Mouse (Mus musculus): ENCODE measurements around the gene Tmem98. TPM values are rescaled to one million over a fixed set of nuclear protein-coding genes. Genes with fewer than 3 reads are reported as not detected.

Gene Tmem98
- polyA plus RNA-seq, 1 experiment from 2014 or later: 20.1 TPM

DNA sequence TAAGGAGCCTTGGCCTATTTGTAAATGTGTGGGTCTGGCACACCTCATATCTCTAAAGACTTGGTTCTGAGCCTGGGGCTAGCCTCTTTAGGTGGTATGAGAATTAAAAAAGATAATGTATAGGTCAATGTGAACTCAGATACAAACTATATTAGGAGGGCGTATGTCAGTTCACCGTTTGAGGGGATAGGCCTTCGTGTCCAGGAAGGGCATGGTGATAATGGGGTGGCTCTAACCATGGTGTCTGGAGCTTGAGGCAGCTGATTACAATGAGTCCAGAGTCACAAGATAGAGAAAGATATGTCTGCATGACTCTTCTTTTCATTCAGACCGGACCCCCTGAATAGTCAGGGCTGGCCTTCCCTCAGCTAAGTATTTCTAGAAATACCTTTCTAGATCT lies 15.7 kb upstream of the Tmem98 start:
- no peaks in the 10 kb centered on the region for H3K36me3 ChIP-seq
- peaks cover 3% of the 10 kb centered on the region; the same call in 1 of the 2 replicates for H3K27me3 ChIP-seq (replicated peaks)
- no peaks in the 10 kb centered on the region for H3K9me3 ChIP-seq (replicated peaks)
- peaks cover 36% of the 10 kb centered on the region for H3K4me1 ChIP-seq
- H3K4me3 ChIP-seq: no peak overlapping the region
- 44% methylated on average over 4 of the region's 4 CpGs for WGBS (ENCODE audit: insufficient replicate concordance)
- peak; percentile 58; the same call in 1 of the 2 replicates for ATAC-seq
- no peak overlapping the region for H3K27ac ChIP-seq
- H3K9ac ChIP-seq: no peak overlapping the region
- H3K4me2 ChIP-seq: no peak overlapping the region

GRCm38 (mm10) chr11:80795431-80795830 lies 14.5 kb upstream of the Tmem98 start:
- Histone ChIP-seq H3K4me3 (no peak overlapping the region), H3K27me3 (replicated peaks) (peaks cover 6% of the 10 kb centered on the region; the same call in 1 of the 2 replicates), H3K27ac (no peak overlapping the region), H3K36me3 (no peaks in the 10 kb centered on the region), H3K4me2 (no peak overlapping the region), H3K9ac (no peak overlapping the region), H3K4me1 (peaks cover 25% of the 10 kb centered on the region), H3K9me3 (replicated peaks) (no peaks in the 10 kb centered on the region)
- ATAC-seq: no peak
- WGBS (ENCODE audit: insufficient replicate concordance): 67% methylated on average over 8 of the region's 8 CpGs

DNA sequence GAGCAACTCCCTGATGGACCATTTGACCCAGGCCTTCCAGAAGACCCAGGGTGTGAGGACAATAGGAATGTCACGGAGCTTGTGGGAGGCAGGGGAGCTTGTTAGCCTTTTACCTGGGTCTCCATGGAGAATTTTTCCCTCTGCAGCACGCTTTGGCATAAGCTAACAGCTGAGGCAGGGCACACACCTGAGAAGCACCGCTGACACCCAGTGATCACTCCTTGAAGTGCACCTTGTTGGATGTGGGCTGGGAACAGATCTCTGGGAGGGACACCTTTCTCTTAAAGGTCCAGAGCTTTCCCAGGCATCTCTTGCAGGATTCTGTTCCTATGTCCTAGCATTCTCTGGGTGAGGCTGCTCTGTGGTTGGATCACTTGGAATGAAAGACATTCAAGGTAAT lies 10.0 kb upstream of the Tmem98 start:
- Histone ChIP-seq H3K36me3 (no peaks in the 10 kb centered on the region), H3K27me3 (replicated peaks) (peaks cover 12% of the 10 kb centered on the region; the same call in 1 of the 2 replicates), H3K27ac (no peak overlapping the region), H3K4me2 (no peak overlapping the region), H3K9ac (no peak overlapping the region), H3K4me1 (no peaks in the 10 kb centered on the region), H3K4me3 (no peak overlapping the region), H3K9me3 (replicated peaks) (0 out of 2 replicates have a peak, but pooled peaks cover under 1% of the 10 kb centered on the region)
- 35% methylated on average over 3 of the region's 3 CpGs for WGBS (ENCODE audit: insufficient replicate concordance)
- no peak for ATAC-seq

DNA sequence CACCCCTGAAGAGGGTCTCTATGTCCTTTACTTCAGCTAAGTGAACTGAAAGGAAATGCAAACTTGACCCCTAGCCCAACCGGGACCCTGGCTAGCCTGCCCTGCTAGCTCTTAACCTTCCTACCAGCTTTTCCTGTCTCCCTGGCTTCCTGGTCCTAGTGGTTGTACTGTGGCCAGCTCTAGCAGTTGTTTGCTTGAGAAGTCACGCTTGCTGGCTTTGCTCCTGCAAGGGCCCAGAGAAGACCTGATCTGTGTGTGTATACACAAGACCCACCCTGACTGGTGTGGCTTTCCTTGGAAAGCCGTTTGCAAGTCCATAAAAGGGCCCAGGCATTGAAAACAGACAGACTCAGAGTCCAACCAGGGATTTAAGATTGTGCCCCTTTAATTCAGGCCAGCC lies 7.3 kb upstream of the Tmem98 start:
- no peak for ATAC-seq
- H3K27ac ChIP-seq: no peak overlapping the region
- H3K9me3 ChIP-seq (replicated peaks): 0 out of 2 replicates have a peak, but pooled peaks cover 3% of the 10 kb centered on the region
- no peaks in the 10 kb centered on the region for H3K36me3 ChIP-seq
- peaks cover 17% of the 10 kb centered on the region; the same call in 1 of the 2 replicates for H3K27me3 ChIP-seq (replicated peaks)
- no peak overlapping the region for H3K4me2 ChIP-seq
- no peak overlapping the region for H3K9ac ChIP-seq
- no peaks in the 10 kb centered on the region for H3K4me1 ChIP-seq
- H3K4me3 ChIP-seq: no peak overlapping the region
- WGBS (ENCODE audit: insufficient replicate concordance): 42% methylated on average over 3 of the region's 3 CpGs

- Histone ChIP-seq H3K27me3 (replicated peaks) (peaks cover 51% of the 10 kb centered on the region), H3K27ac (no peak overlapping the region), H3K4me1 (peaks cover 20% of the 10 kb centered on the region; the same call in 1 of the 2 replicates), H3K9me3 (replicated peaks) (0 out of 2 replicates have a peak, but pooled peaks cover 3% of the 10 kb centered on the region), H3K4me3 (no peak overlapping the region), H3K36me3 (no peaks in the 10 kb centered on the region), H3K9ac (no peak overlapping the region), H3K4me2 (no peak overlapping the region)
- peak; percentile 35; the same call in 1 of the 2 replicates for ATAC-seq
- 55% methylated on average over 6 of the region's 6 CpGs for WGBS (ENCODE audit: insufficient replicate concordance)
These were observed 1.4 kb upstream of the Tmem98 start for GRCm38 (mm10) chr11:80808551-80809070.

GRCm38 (mm10) chr11:80809666-80809992 lies 346 bp upstream of the Tmem98 start:
- peaks cover 51% of the 10 kb centered on the region for H3K27me3 ChIP-seq (replicated peaks)
- H3K4me2 ChIP-seq: peak overlapping the region; percentile 72
- 61% methylated on average over 5 of the region's 6 CpGs for WGBS (ENCODE audit: insufficient replicate concordance)
- H3K4me1 ChIP-seq: peaks cover 20% of the 10 kb centered on the region; the same call in 1 of the 2 replicates
- peak overlapping the region; percentile 57 for H3K4me3 ChIP-seq
- ATAC-seq: no peak
- H3K9ac ChIP-seq: peak overlapping the region; percentile 69; the same call in 1 of the 2 replicates
- no peaks in the 10 kb centered on the region; the same call in 1 of the 2 replicates for H3K36me3 ChIP-seq
- 0 out of 2 replicates have a peak, but pooled peaks cover 3% of the 10 kb centered on the region for H3K9me3 ChIP-seq (replicated peaks)
- peak overlapping the region; percentile 17; the same call in 1 of the 2 replicates for H3K27ac ChIP-seq

- Histone ChIP-seq H3K4me1 (peaks cover 20% of the 10 kb centered on the region; the same call in 1 of the 2 replicates), H3K27me3 (replicated peaks) (peaks cover 51% of the 10 kb centered on the region), H3K4me2 (peak overlapping the region; percentile 72), H3K9me3 (replicated peaks) (no peaks in the 10 kb centered on the region), H3K36me3 (no peaks in the 10 kb centered on the region; the same call in 1 of the 2 replicates), H3K9ac (no peak overlapping the region), H3K4me3 (peak overlapping the region; percentile 57), H3K27ac (no peak overlapping the region)
- 28% methylated on average over 5 of the region's 5 CpGs for WGBS (ENCODE audit: insufficient replicate concordance)
- no peak for ATAC-seq
These were observed 1.2 kb downstream of the Tmem98 start for GRCm38 (mm10) chr11:80811156-80811555.

DNA sequence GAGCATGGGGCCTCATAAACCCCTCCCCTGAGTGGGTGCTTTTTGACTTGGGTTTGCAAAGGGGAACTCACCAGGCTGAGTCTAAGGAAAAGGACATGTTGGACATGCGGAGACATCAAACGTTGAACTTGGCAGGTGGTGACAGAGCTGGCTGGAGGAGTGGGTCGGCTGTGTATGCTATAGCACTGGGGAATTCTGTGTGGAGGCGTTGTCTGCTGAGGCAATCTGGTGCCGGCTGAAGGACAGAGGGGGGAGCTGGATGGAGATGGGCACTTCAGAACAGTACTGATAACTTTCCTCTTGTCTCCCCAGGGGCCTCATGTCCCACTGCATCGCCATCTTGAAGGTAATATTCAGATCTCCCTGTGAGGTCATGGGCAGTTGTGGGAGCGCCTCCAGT lies 5.4 kb downstream of the Tmem98 start:
- Histone ChIP-seq H3K36me3 (no peaks in the 10 kb centered on the region; the same call in 1 of the 2 replicates), H3K27ac (no peak overlapping the region), H3K4me2 (no peak overlapping the region), H3K9ac (no peak overlapping the region), H3K4me3 (no peak overlapping the region), H3K27me3 (replicated peaks) (peaks cover 28% of the 10 kb centered on the region), H3K4me1 (peaks cover 12% of the 10 kb centered on the region), H3K9me3 (replicated peaks) (no peaks in the 10 kb centered on the region)
- WGBS (ENCODE audit: insufficient replicate concordance): 68% methylated on average over 7 of the region's 7 CpGs
- ATAC-seq: no peak

GRCm38 (mm10) chr11:80818060-80818697 lies 8.2 kb downstream of the Tmem98 start:
- H3K9ac ChIP-seq: 0 out of 2 replicates have a peak overlapping the region, but pooled peaks have one; percentile 9
- H3K36me3 ChIP-seq: no peaks in the 10 kb centered on the region; the same call in 1 of the 2 replicates
- H3K9me3 ChIP-seq (replicated peaks): no peaks in the 10 kb centered on the region
- ATAC-seq: peak; percentile 64
- H3K4me1 ChIP-seq: peaks cover 23% of the 10 kb centered on the region
- H3K4me2 ChIP-seq: peak overlapping the region; percentile 48
- peaks cover 4% of the 10 kb centered on the region; the same call in 1 of the 2 replicates for H3K27me3 ChIP-seq (replicated peaks)
- H3K4me3 ChIP-seq: no peak overlapping the region
- H3K27ac ChIP-seq: no peak overlapping the region
- 34% methylated on average over 11 of the region's 11 CpGs for WGBS (ENCODE audit: insufficient replicate concordance)

- WGBS (ENCODE audit: insufficient replicate concordance): 71% methylated on average over 3 of the region's 3 CpGs
- ATAC-seq: no peak
- no peaks in the 10 kb centered on the region for H3K36me3 ChIP-seq
These were observed 10.1 kb downstream of the Tmem98 start for GRCm38 (mm10) chr11:80820085-80820484.

DNA sequence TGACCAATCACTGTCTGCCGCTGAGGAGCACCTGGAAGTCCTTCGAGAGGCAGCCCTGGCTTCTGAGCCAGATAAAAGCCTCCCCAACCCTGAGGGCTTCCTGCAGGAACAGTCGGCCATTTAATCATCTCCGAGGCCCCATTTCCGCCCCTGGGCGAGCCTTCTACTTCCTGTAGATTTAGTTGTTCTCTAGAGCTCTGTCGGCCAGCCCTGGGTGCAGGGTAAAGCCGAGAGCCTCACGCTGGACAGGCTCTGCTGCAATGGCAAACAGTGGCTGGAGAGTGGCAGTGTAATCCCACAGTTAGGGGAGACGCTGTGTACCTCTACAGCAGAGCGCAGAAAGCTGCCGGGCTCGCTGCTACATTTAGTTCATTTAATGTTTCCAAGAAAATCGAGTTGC lies 11.3 kb downstream of the Tmem98 start:
- Histone ChIP-seq H3K9ac (no peak overlapping the region), H3K4me3 (0 out of 2 replicates have a peak overlapping the region, but pooled peaks have one; percentile 16), H3K27ac (no peak overlapping the region), H3K27me3 (replicated peaks) (0 out of 2 replicates have a peak, but pooled peaks cover 4% of the 10 kb centered on the region), H3K36me3 (no peaks in the 10 kb centered on the region), H3K4me2 (peak overlapping the region; percentile 52), H3K4me1 (peaks cover 23% of the 10 kb centered on the region), H3K9me3 (replicated peaks) (no peaks in the 10 kb centered on the region)
- ATAC-seq: peak; percentile 45; the same call in 1 of the 2 replicates
- WGBS (ENCODE audit: insufficient replicate concordance): 14% methylated on average over 14 of the region's 14 CpGs

More at GRCm38 (mm10) chr11:80820085-80820484, 10.1 kb downstream of the Tmem98 start:
- Histone ChIP-seq H3K27ac (no peak overlapping the region), H3K27me3 (replicated peaks) (0 out of 2 replicates have a peak, but pooled peaks cover 4% of the 10 kb centered on the region), H3K9ac (no peak overlapping the region), H3K4me3 (no peak overlapping the region), H3K4me1 (peaks cover 23% of the 10 kb centered on the region), H3K4me2 (no peak overlapping the region), H3K9me3 (replicated peaks) (no peaks in the 10 kb centered on the region)

GRCm38 (mm10) chr11:80821794-80822193 lies 11.8 kb downstream of the Tmem98 start:
- ATAC-seq: no peak
- H3K4me2 ChIP-seq: peak overlapping the region; percentile 52
- WGBS (ENCODE audit: insufficient replicate concordance): 45% methylated on average over 9 of the region's 9 CpGs

More at GRCm38 (mm10) chr11:80821794-80822193, 11.8 kb downstream of the Tmem98 start:
- Histone ChIP-seq H3K4me3 (0 out of 2 replicates have a peak overlapping the region, but pooled peaks have one; percentile 16), H3K9ac (no peak overlapping the region), H3K36me3 (no peaks in the 10 kb centered on the region), H3K4me1 (peaks cover 23% of the 10 kb centered on the region), H3K27me3 (replicated peaks) (0 out of 2 replicates have a peak, but pooled peaks cover 4% of the 10 kb centered on the region), H3K27ac (no peak overlapping the region), H3K9me3 (replicated peaks) (no peaks in the 10 kb centered on the region)
